Mouse (Mus musculus) CD8-positive naive resting alpha-beta T cell, adult 2 months (primary cell): ENCODE data around the gene Lgals4.

Experiments
- DNase-seq, 2 experiments: peaks; one replicate each; pipeline ENCODE4 v3.0.0; 2022; ENCODE audit warnings: low read depth in 2 of 2, low spot score in 2 of 2

The Lgals4 gene

GRCm38 (mm10) chr7:28822556-28822955, 11.1 kb upstream of the Lgals4 start:
- no peak for DNase-seq

GRCm38 (mm10) chr7:28822993-28823903, 10.4 kb upstream of the Lgals4 start:
- DNase-seq, result no peak

- no peak for DNase-seq
Observed at GRCm38 (mm10) chr7:28823932-28824331, 9.7 kb upstream of the Lgals4 start.

GRCm38 (mm10) chr7:28824941-28825685, 8.5 kb upstream of the Lgals4 start, which contains the start of gene Ech1:
TSS of gene Ech1 (plus strand) at chr7:28825217.
- DNase-seq, result peak; percentile 75 to 86

GRCm38 (mm10) chr7:28825686-28826401, 7.8 kb upstream of the Lgals4 start:
- DNase-seq, result peak in 1 of 2 experiments; percentile 39

- no peak for DNase-seq
Observed at GRCm38 (mm10) chr7:28826402-28826772, 7.3 kb upstream of the Lgals4 start.

GRCm38 (mm10) chr7:28827338-28827737, 6.3 kb upstream of the Lgals4 start:
- DNase-seq, result no peak

GRCm38 (mm10) chr7:28829821-28830220, 3.8 kb upstream of the Lgals4 start:
- no peak for DNase-seq

- DNase-seq, result no peak
Observed at GRCm38 (mm10) chr7:28830981-28831380, 2.7 kb upstream of the Lgals4 start.

- DNase-seq, result no peak
Observed at GRCm38 (mm10) chr7:28831411-28832125, 2.1 kb upstream of the Lgals4 start.

- no peak for DNase-seq
Observed at GRCm38 (mm10) chr7:28832137-28832536, 1.5 kb upstream of the Lgals4 start.

- no peak for DNase-seq
Observed at GRCm38 (mm10) chr7:28836936-28837335, 3.3 kb downstream of the Lgals4 start.

GRCm38 (mm10) chr7:28838331-28838730, 4.7 kb downstream of the Lgals4 start:
- DNase-seq, result no peak

GRCm38 (mm10) chr7:28847273-28847672, 13.6 kb downstream of the Lgals4 start:
- DNase-seq, result no peak

GRCm38 (mm10) chr7:28849700-28850236, 16.1 kb downstream of the Lgals4 start:
- DNase-seq, result no peak

- no peak for DNase-seq
Observed at GRCm38 (mm10) chr7:28850642-28851041, 17.0 kb downstream of the Lgals4 start.

- DNase-seq, result no peak
Observed at GRCm38 (mm10) chr7:28859953-28860352, 26.3 kb downstream of the Lgals4 start.

- peak in 1 of 2 experiments; percentile 34 for DNase-seq
Observed at GRCm38 (mm10) chr7:28860898-28861297, 27.2 kb downstream of the Lgals4 start.

- no peak for DNase-seq
Observed at GRCm38 (mm10) chr7:28862817-28863499, 29.3 kb downstream of the Lgals4 start.

GRCm38 (mm10) chr7:28863540-28863939, 29.9 kb downstream of the Lgals4 start, which contains the start of gene Lgals7:
TSS of gene Lgals7 (plus strand) at chr7:28863853.
- DNase-seq, result no peak
